Mouse (Mus musculus) testis, adult 2 months (tissue): Measurements from ENCODE around the gene Yipf4. TPM values are rescaled to one million over a fixed set of nuclear protein-coding genes. Genes with fewer than 3 reads are reported as not detected.

Experiments used
- H3K27ac ChIP-seq: fragments of 200-500 bp; 2 replicates; pipeline ENCODE4 v1.5.1; 2012; ENCODE audit warnings: low read depth, low read length; ENCODE audit not compliant: control insufficient read depth, insufficient read depth
- H3K27me3 ChIP-seq: fragments of 200-500 bp; 2 replicates; pipeline ENCODE4 v1.6.1; 2012; ENCODE audit warnings: mild to moderate bottlenecking, low read length, moderate library complexity; ENCODE audit not compliant: control insufficient read depth, insufficient read depth
- H3K36me3 ChIP-seq: fragments of 200-500 bp; 2 replicates; pipeline ENCODE4 v1.6.1; 2012; ENCODE audit warnings: mild to moderate bottlenecking, low read length; ENCODE audit not compliant: control insufficient read depth, insufficient read depth
- H3K4me1 ChIP-seq: fragments of 200-500 bp; 2 replicates; pipeline ENCODE4 v1.6.1; 2012; ENCODE audit warnings: low read length; ENCODE audit not compliant: control insufficient read depth, insufficient read depth
- H3K4me3 ChIP-seq: fragments of 200-500 bp; 2 replicates; pipeline ENCODE4 v1.5.1; 2012; ENCODE audit warnings: low read depth, mild to moderate bottlenecking, low read length, moderate library complexity, mixed read lengths; ENCODE audit not compliant: control insufficient read depth
- CTCF ChIP-seq: fragments of 200-500 bp; IDR thresholded peaks from 2 replicates; pipeline ENCODE4 v1.5.1; 2012; ENCODE audit warnings: low read depth, mild to moderate bottlenecking, inconsistent platforms, low read length, moderate library complexity; ENCODE audit not compliant: control insufficient read depth, insufficient read depth, insufficient replicate concordance
- POLR2A ChIP-seq: fragments of 200-500 bp; IDR thresholded peaks from 2 replicates; pipeline ENCODE4 v1.6.1; 2012; ENCODE audit warnings: low read depth, mild to moderate bottlenecking, inconsistent platforms, low read length, moderate library complexity; ENCODE audit not compliant: control insufficient read depth
- polyA plus RNA-seq: library from polyadenylated mRNA; depleted of rRNA; stranded (reverse); fragments of >200 nt; gene quantifications from 2 replicates; pipeline ENCODE4 v1.2.3, GENCODE M21; 2012; rRNA removed

The Yipf4 gene
- polyA plus RNA-seq, 1 experiment = 12.2 TPM

DNA sequence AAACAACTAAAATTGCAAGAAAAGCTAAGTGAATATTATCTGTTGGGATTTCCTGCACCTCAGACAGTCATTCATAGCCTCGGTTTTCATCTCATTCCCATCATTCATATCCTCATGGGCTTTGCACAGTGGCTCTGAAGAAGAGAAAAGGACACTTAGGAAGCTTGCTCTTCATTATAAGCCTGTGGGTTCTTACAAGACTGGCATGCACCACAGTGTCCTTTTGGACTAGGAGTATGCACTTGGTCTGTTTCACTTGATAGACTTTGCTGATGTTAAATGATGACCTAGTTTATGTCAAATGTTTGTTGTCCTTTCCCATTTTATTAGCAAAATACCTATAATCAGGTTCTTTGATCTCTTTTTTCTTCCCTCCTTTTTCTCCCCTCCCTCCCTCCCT lies 48.2 kb downstream of the Yipf4 start:
- Histone ChIP-seq H3K27me3 (no peaks in the 10 kb centered on the region), H3K36me3 (no peaks in the 10 kb centered on the region), H3K27ac (no peak overlapping the region), H3K4me3 (no peak overlapping the region), H3K4me1 (no peaks in the 10 kb centered on the region)
- TF ChIP-seq POLR2A (no peak), CTCF (no peak)

DNA sequence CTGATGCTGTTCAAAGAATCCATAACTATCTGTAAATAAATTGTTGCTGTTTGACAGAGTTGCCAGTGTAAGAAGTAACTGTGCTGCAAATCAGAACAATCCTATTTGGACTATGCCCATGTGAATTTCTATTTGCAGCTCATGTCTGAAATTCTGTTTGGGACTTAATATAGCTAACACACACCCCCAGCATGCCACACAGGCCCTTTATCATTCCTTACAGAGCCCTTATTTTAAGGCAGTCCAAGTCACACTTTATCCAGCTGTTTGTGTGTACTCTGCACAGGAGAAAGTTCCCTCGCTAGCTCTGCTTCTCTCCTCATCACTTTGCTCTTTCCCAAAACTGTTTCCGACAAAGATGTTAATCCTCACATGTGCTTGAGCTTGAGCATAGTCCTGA lies 54.3 kb downstream of the Yipf4 start:
- Histone ChIP-seq H3K27me3 (no peaks in the 10 kb centered on the region), H3K4me3 (no peak overlapping the region), H3K27ac (no peak overlapping the region), H3K4me1 (no peaks in the 10 kb centered on the region), H3K36me3 (no peaks in the 10 kb centered on the region)
- TF ChIP-seq CTCF = no peak
- no peak for TF ChIP-seq POLR2A

Other genes starting within 250 kb of the Yipf4 start
- gene Memo1, start 194.0 kb upstream of the Yipf4 start, polyA plus RNA-seq = 94.5 and 110 TPM in 2 replicates
- gene Dpy30, start 165.5 kb upstream of the Yipf4 start, polyA plus RNA-seq = 133 and 159 TPM in 2 replicates
- 22.0 and 23.3 TPM in 2 replicates for gene Spast, start 150.5 kb upstream of the Yipf4 start, polyA plus RNA-seq
- 10.0 and 12.1 TPM in 2 replicates for gene Slc30a6, start 93.9 kb upstream of the Yipf4 start, polyA plus RNA-seq
- gene Nlrc4, start 30.4 kb upstream of the Yipf4 start, polyA plus RNA-seq = 0.66 and 0.77 TPM in 2 replicates
- 26.0 and 26.3 TPM in 2 replicates for gene Birc6, start 38.8 kb downstream of the Yipf4 start, polyA plus RNA-seq
- 10.4 and 10.5 TPM in 2 replicates for gene Ttc27, start 228.2 kb downstream of the Yipf4 start, polyA plus RNA-seq